Mouse (Mus musculus): ENCODE measurements around the gene BC035044. TPM values are rescaled to one million over a fixed set of nuclear protein-coding genes. Genes with fewer than 3 reads are reported as not detected.

BC035044 gene
- total and polyA plus RNA-seq, 2 experiments from 2014 or later = 0.38 to 0.41 TPM

- TF ChIP-seq CTCF (IDR thresholded peaks at IDR 0.05; ENCODE audit: low read depth) = peak; percentile 75
- Histone ChIP-seq H3K9me3 (ENCODE audit: low read length) (no peaks in the 10 kb centered on the region), H3K4me1 (ENCODE audit: insufficient read depth) (no peaks in the 10 kb centered on the region), H3K9ac (no peak overlapping the region), H3K4me2 (ENCODE audit: low read depth) (no peak overlapping the region), H3K27me3 (ENCODE audit: insufficient read depth, low read length) (no peaks in the 10 kb centered on the region), H3K27ac (ENCODE audit: low read depth, low read length) (no peak overlapping the region), H3K36me3 (ENCODE audit: insufficient read depth) (no peaks in the 10 kb centered on the region), H3K4me3 (ENCODE audit: low read depth, low read length) (no peak overlapping the region)
- DNase-seq (peak; percentile 76), ATAC-seq (peak; percentile 26)
- WGBS = 51% methylated on average over 2 of the region's 2 CpGs
These were observed 41.0 kb downstream of the BC035044 start for GRCm38 (mm10) chr6:128849902-128850301.

- H3K9me3 ChIP-seq (ENCODE audit: low read length) = no peaks in the 10 kb centered on the region
- no peaks in the 10 kb centered on the region for H3K36me3 ChIP-seq (ENCODE audit: insufficient read depth)
- H3K27me3 ChIP-seq (ENCODE audit: insufficient read depth, low read length) = no peaks in the 10 kb centered on the region
- TF ChIP-seq CTCF (IDR thresholded peaks at IDR 0.05; ENCODE audit: low read depth) = no peak
- H3K4me2 ChIP-seq (ENCODE audit: low read depth) = no peak overlapping the region
- H3K4me3 ChIP-seq (ENCODE audit: low read depth, low read length) = no peak overlapping the region
- no peaks in the 10 kb centered on the region for H3K4me1 ChIP-seq (ENCODE audit: insufficient read depth)
- no peak overlapping the region for H3K27ac ChIP-seq (ENCODE audit: low read depth, low read length)
- no peak overlapping the region for H3K9ac ChIP-seq
- DNase-seq (no peak), ATAC-seq (no peak)
- WGBS = 88% methylated on average over 4 of the region's 4 CpGs
These were observed 43.5 kb downstream of the BC035044 start for GRCm38 (mm10) chr6:128847401-128847800.

GRCm38 (mm10) chr6:128845998-128846542, 44.9 kb downstream of the BC035044 start:
- WGBS = 65% methylated on average over 6 of the region's 9 CpGs

GRCm38 (mm10) chr6:128845319-128845979, 45.5 kb downstream of the BC035044 start:
- no peak for ATAC-seq
- Histone ChIP-seq H3K9ac (no peak overlapping the region), H3K27me3 (ENCODE audit: insufficient read depth, low read length) (no peaks in the 10 kb centered on the region), H3K4me1 (ENCODE audit: insufficient read depth) (0 out of 2 replicates have a peak, but pooled peaks cover 5% of the 10 kb centered on the region), H3K4me2 (ENCODE audit: low read depth) (0 out of 2 replicates have a peak overlapping the region, but pooled peaks have one; percentile 3), H3K4me3 (ENCODE audit: low read depth, low read length) (no peak overlapping the region), H3K36me3 (ENCODE audit: insufficient read depth) (no peaks in the 10 kb centered on the region), H3K9me3 (ENCODE audit: low read length) (no peaks in the 10 kb centered on the region), H3K27ac (ENCODE audit: low read depth, low read length) (no peak overlapping the region)
- peak; percentile 94 for TF ChIP-seq CTCF (IDR thresholded peaks at IDR 0.05; ENCODE audit: low read depth)
- WGBS = 32% methylated on average over 7 of the region's 7 CpGs
- peak; percentile 83 for DNase-seq

More at GRCm38 (mm10) chr6:128845998-128846542, 44.9 kb downstream of the BC035044 start:
- H3K36me3 ChIP-seq (ENCODE audit: insufficient read depth) = no peaks in the 10 kb centered on the region
- no peak for DNase-seq
- no peak for TF ChIP-seq CTCF (IDR thresholded peaks at IDR 0.05; ENCODE audit: low read depth)
- H3K4me2 ChIP-seq (ENCODE audit: low read depth) = no peak overlapping the region
- H3K9ac ChIP-seq = no peak overlapping the region
- no peaks in the 10 kb centered on the region for H3K9me3 ChIP-seq (ENCODE audit: low read length)
- H3K27ac ChIP-seq (ENCODE audit: low read depth, low read length) = no peak overlapping the region
- no peaks in the 10 kb centered on the region for H3K27me3 ChIP-seq (ENCODE audit: insufficient read depth, low read length)
- H3K4me1 ChIP-seq (ENCODE audit: insufficient read depth) = 0 out of 2 replicates have a peak, but pooled peaks cover 5% of the 10 kb centered on the region
- no peak overlapping the region for H3K4me3 ChIP-seq (ENCODE audit: low read depth, low read length)
- ATAC-seq = no peak

GRCm38 (mm10) chr6:128844586-128845080, 46.3 kb downstream of the BC035044 start:
- Histone ChIP-seq H3K4me3 (ENCODE audit: low read depth, low read length) (no peak overlapping the region), H3K4me2 (ENCODE audit: low read depth) (peak overlapping the region; percentile 42), H3K9ac (peak overlapping the region; percentile 28; the same call in 1 of the 2 replicates), H3K9me3 (ENCODE audit: low read length) (no peaks in the 10 kb centered on the region), H3K27me3 (ENCODE audit: insufficient read depth, low read length) (no peaks in the 10 kb centered on the region), H3K4me1 (ENCODE audit: insufficient read depth) (0 out of 2 replicates have a peak, but pooled peaks cover 5% of the 10 kb centered on the region), H3K36me3 (ENCODE audit: insufficient read depth) (no peaks in the 10 kb centered on the region), H3K27ac (ENCODE audit: low read depth, low read length) (peak overlapping the region; percentile 50)
- ATAC-seq (no peak), DNase-seq (no peak)
- no peak for TF ChIP-seq CTCF (IDR thresholded peaks at IDR 0.05; ENCODE audit: low read depth)
- WGBS = 71% methylated on average over 5 of the region's 5 CpGs

- ATAC-seq (no peak), DNase-seq (peak; percentile 22)
- 24% methylated on average over 8 of the region's 8 CpGs for WGBS
- Histone ChIP-seq H3K9ac (peak overlapping the region; percentile 28; the same call in 1 of the 2 replicates), H3K36me3 (ENCODE audit: insufficient read depth) (no peaks in the 10 kb centered on the region), H3K4me2 (ENCODE audit: low read depth) (peak overlapping the region; percentile 42), H3K27ac (ENCODE audit: low read depth, low read length) (peak overlapping the region; percentile 50), H3K9me3 (ENCODE audit: low read length) (no peaks in the 10 kb centered on the region), H3K4me1 (ENCODE audit: insufficient read depth) (0 out of 2 replicates have a peak, but pooled peaks cover 5% of the 10 kb centered on the region), H3K27me3 (ENCODE audit: insufficient read depth, low read length) (no peaks in the 10 kb centered on the region), H3K4me3 (ENCODE audit: low read depth, low read length) (peak overlapping the region; percentile 79)
- TF ChIP-seq CTCF (IDR thresholded peaks at IDR 0.05; ENCODE audit: low read depth) = no peak
These were observed 46.8 kb downstream of the BC035044 start for GRCm38 (mm10) chr6:128844131-128844530.

- no peaks in the 10 kb centered on the region for H3K27me3 ChIP-seq (ENCODE audit: insufficient read depth, low read length)
- peak overlapping the region; percentile 89 for H3K27ac ChIP-seq (ENCODE audit: low read depth, low read length)
- no peaks in the 10 kb centered on the region for H3K36me3 ChIP-seq (ENCODE audit: insufficient read depth)
- WGBS = under 1% methylated on average over 22 of the region's 22 CpGs
- TF ChIP-seq CTCF (IDR thresholded peaks at IDR 0.05; ENCODE audit: low read depth) = no peak
- peak overlapping the region; percentile 45 for H3K9ac ChIP-seq
- peak overlapping the region; percentile 79 for H3K4me3 ChIP-seq (ENCODE audit: low read depth, low read length)
- DNase-seq (no peak), ATAC-seq (peak; percentile 38)
- H3K4me2 ChIP-seq (ENCODE audit: low read depth) = peak overlapping the region; percentile 42
- no peaks in the 10 kb centered on the region for H3K9me3 ChIP-seq (ENCODE audit: low read length)
- H3K4me1 ChIP-seq (ENCODE audit: insufficient read depth) = 0 out of 2 replicates have a peak, but pooled peaks cover 5% of the 10 kb centered on the region
These were observed 47.4 kb downstream of the BC035044 start for GRCm38 (mm10) chr6:128843479-128843992.

Data from forebrain, postnatal 0 days (tissue).